Mouse (Mus musculus): Measurements from ENCODE around the gene Tcf7l1. TPM values are rescaled to one million over a fixed set of nuclear protein-coding genes. Genes with fewer than 3 reads are reported as not detected.

Tcf7l1 gene
- total and polyA plus RNA-seq, 3 experiments = not detected

DNA sequence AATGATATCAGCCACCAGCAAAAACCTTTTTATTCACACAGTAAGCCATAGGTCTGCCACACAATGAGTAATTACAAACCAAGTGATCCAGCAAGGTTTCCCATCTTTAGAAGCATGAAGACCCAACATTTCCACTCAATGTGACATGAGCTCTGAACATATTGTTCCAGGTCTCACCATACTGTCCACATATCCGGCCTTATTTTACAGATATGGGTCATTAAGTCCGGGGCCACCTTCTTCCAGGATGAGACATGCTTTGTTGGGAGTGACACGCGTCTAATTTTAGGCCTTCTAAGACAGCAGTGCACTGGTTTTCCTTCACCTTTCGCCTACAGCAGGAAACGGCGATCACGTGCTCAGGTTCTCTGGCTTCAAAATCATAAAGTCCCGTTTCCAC lies 108.1 kb downstream of the Tcf7l1 start:
- DNase-seq (ENCODE audit: low read depth, low spot score) = no peak
- no peak overlapping the region for H3K4me3 ChIP-seq (ENCODE audit: control insufficient read depth in 1 of 2, insufficient read depth in 1 of 2, low read depth in 2 of 2, low read length in 2 of 2)
- no peaks in the 10 kb centered on the region for H3K9me3 ChIP-seq (replicated peaks; ENCODE audit: insufficient read depth, low read length)
- peaks cover 3 to 10% of the 10 kb centered on the region in 2 experiments; a peak in 3 of 4 replicates for H3K27me3 ChIP-seq (ENCODE audit: control insufficient read depth in 1 of 2, insufficient read depth in 2 of 2, low read length in 2 of 2)
- H3K4me1 ChIP-seq (ENCODE audit: control insufficient read depth in 1 of 2, insufficient read depth in 2 of 2, low read length in 2 of 2) = no peaks in the 10 kb centered on the region
- H3K79me2 ChIP-seq (ENCODE audit: control insufficient read depth, insufficient read depth, low read length, poor library complexity) = no peaks in the 10 kb centered on the region
- H3K27ac ChIP-seq (ENCODE audit: control insufficient read depth, low read depth, low read length) = no peak overlapping the region
- no peak overlapping the region for H3K9ac ChIP-seq (ENCODE audit: control insufficient read depth, low read depth, low read length, poor library complexity, severe bottlenecking)
- no peaks in the 10 kb centered on the region for H3K36me3 ChIP-seq (ENCODE audit: control insufficient read depth in 1 of 2, insufficient read depth in 2 of 2, low read length in 2 of 2)
- TF ChIP-seq KAT2A (conservative IDR thresholded peaks at IDR 0.05; ENCODE audit: low read depth, low read length) = no peak
- TF ChIP-seq EP300 (IDR thresholded peaks at IDR 0.05; ENCODE audit: low read depth in 1 of 2, low read length in 2 of 2) = no peak
- TF ChIP-seq RCOR1 (IDR thresholded peaks at IDR 0.05; ENCODE audit: low read depth, low read length) = no peak
- TF ChIP-seq CTCF (IDR thresholded peaks at IDR 0.05 in 2 of 3, conservative IDR thresholded peaks at IDR 0.05 in 1 of 3; ENCODE audit: control insufficient read depth in 1 of 3, insufficient read depth in 1 of 3, low read depth in 2 of 3, low read length in 3 of 3, poor library complexity in 1 of 3, severe bottlenecking in 1 of 3) = no peak

DNA sequence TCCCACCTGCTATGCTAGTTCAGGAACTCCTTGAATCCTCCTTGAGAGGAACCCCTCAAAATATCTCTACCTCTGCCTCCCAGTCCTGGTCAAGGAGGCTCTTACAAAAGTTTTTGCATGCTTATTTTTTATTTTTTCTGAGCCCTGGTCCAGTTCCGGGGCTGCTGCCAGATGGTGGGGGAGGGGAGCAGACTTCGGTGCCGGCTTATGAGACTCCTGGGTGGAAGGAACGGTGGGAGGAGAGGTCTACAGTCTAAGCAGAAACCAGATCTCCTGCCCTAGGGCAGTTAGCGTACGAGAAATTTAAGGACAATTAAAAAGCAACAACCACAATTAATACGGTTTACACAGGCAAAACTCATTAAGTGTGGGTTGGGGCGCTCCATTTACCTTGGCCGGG lies 110.4 kb downstream of the Tcf7l1 start:
- no peak for TF ChIP-seq MXI1 (IDR thresholded peaks at IDR 0.05; ENCODE audit: low read depth, low read length)
- Histone ChIP-seq H3K27ac (ENCODE audit: control insufficient read depth, low read depth, low read length) (no peak overlapping the region), H3K4me1 (ENCODE audit: control insufficient read depth in 1 of 2, insufficient read depth in 2 of 2, low read length in 2 of 2) (no peaks in the 10 kb centered on the region), H3K9ac (ENCODE audit: control insufficient read depth, low read depth, low read length, poor library complexity, severe bottlenecking) (no peak overlapping the region), H3K27me3 (ENCODE audit: control insufficient read depth in 1 of 2, insufficient read depth in 2 of 2, low read length in 2 of 2) (peaks cover 2 to 12% of the 10 kb centered on the region in 2 experiments), H3K79me2 (ENCODE audit: control insufficient read depth, insufficient read depth, low read length, poor library complexity) (no peaks in the 10 kb centered on the region), H3K9me3 (replicated peaks; ENCODE audit: insufficient read depth, low read length) (no peaks in the 10 kb centered on the region), H3K36me3 (ENCODE audit: control insufficient read depth in 1 of 2, insufficient read depth in 2 of 2, low read length in 2 of 2) (no peaks in the 10 kb centered on the region), H3K4me3 (ENCODE audit: control insufficient read depth in 1 of 2, insufficient read depth in 1 of 2, low read depth in 2 of 2, low read length in 2 of 2) (no peak overlapping the region)
- DNase-seq (ENCODE audit: low read depth, low spot score) = no peak

DNA sequence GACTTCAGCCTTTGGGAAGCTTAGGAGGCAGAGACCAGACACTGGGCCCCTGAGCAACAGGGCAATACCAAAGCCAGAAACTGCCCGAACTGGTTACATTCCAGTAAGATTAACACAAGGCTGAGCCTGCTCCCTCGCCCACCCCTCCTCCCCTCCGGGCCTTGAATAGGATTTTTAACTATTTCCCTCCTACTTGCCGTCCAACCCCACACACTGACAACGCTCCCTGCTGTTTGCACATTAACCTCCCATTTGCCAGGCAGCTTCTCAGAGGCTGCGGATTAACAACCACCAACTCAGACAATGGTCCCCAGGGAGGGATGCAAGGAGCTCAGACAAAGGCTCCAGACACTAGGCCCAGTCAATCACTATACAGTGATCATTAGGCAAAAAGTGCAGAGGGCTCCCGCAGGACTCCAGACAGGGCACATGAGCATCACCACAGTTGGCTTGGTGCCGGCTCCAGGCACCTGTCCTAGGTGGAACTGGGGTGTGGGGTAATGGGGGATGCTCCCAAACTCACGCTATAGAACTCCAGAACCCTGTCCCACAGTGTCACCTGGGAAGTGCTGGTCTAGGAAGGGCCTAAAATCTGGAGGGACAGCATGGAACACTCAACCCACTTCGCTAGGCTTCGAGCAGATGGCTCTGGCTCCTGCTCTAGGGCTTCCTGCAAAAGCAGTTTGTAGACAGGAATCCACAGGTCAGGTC lies 111.4 kb downstream of the Tcf7l1 start:
- no peaks in the 10 kb centered on the region for H3K9me3 ChIP-seq (replicated peaks; ENCODE audit: insufficient read depth, low read length)
- H3K79me2 ChIP-seq (ENCODE audit: control insufficient read depth, insufficient read depth, low read length, poor library complexity) = no peaks in the 10 kb centered on the region
- DNase-seq (ENCODE audit: low read depth, low spot score) = no peak
- no peak overlapping the region for H3K9ac ChIP-seq (ENCODE audit: control insufficient read depth, low read depth, low read length, poor library complexity, severe bottlenecking)
- H3K27me3 ChIP-seq (ENCODE audit: control insufficient read depth in 1 of 2, insufficient read depth in 2 of 2, low read length in 2 of 2) = peaks cover 2 to 15% of the 10 kb centered on the region in 2 experiments
- H3K4me1 ChIP-seq (ENCODE audit: control insufficient read depth in 1 of 2, insufficient read depth in 2 of 2, low read length in 2 of 2) = no peaks in the 10 kb centered on the region
- H3K36me3 ChIP-seq (ENCODE audit: control insufficient read depth in 1 of 2, insufficient read depth in 2 of 2, low read length in 2 of 2) = no peaks in the 10 kb centered on the region
- TF ChIP-seq MYB (IDR thresholded peaks at IDR 0.05; ENCODE audit: low read depth, low read length) (no peak), ELF1 (IDR thresholded peaks at IDR 0.05; ENCODE audit: low read depth, low read length) (no peak), E2F4 (IDR thresholded peaks at IDR 0.05; ENCODE audit: borderline replicate concordance, low read depth, low read length) (no peak), SIN3A (IDR thresholded peaks at IDR 0.05; ENCODE audit: low read length) (no peak), HCFC1 (IDR thresholded peaks at IDR 0.05; ENCODE audit: low read depth, low read length) (no peak), POLR2A (IDR thresholded peaks at IDR 0.05; ENCODE audit: control insufficient read depth in 1 of 2, insufficient read depth in 1 of 2, low read depth in 1 of 2, low read length in 2 of 2, poor library complexity in 1 of 2) (no peak), RAD21 (IDR thresholded peaks at IDR 0.05; ENCODE audit: low read depth, low read length) (no peak), RCOR1 (IDR thresholded peaks at IDR 0.05; ENCODE audit: low read depth, low read length) (no peak), MAZ (IDR thresholded peaks at IDR 0.05; ENCODE audit: low read depth, low read length) (no peak), UBTF (IDR thresholded peaks at IDR 0.05; ENCODE audit: borderline replicate concordance, insufficient read depth, low read depth, low read length) (no peak), CHD1 (IDR thresholded peaks at IDR 0.05; ENCODE audit: low read depth, low read length) (no peak), KAT2A (conservative IDR thresholded peaks at IDR 0.05; ENCODE audit: low read depth, low read length) (no peak), JUND (IDR thresholded peaks at IDR 0.05; ENCODE audit: low read depth, low read length) (no peak)
- H3K27ac ChIP-seq (ENCODE audit: control insufficient read depth, low read depth, low read length) = no peak overlapping the region
- H3K4me3 ChIP-seq (ENCODE audit: control insufficient read depth in 1 of 2, insufficient read depth in 1 of 2, low read depth in 2 of 2, low read length in 2 of 2) = no peak overlapping the region
